Mouse (Mus musculus) embryonic facial prominence, embryonic 13.5 days (tissue): Measurements from ENCODE around the gene P2rx1. TPM values are rescaled to one million over a fixed set of nuclear protein-coding genes. Genes with fewer than 3 reads are reported as not detected.

Experiments used
- ATAC-seq: fragments of 200-750 bp; cut with Nextera tagmentation; 2 replicates; pipeline ENCODE4 v1.8.0; 2017; ENCODE audit warnings: low read depth; ENCODE audit not compliant: insufficient number of reproducible peaks, insufficient read depth, low FRiP score, low TSS enrichment
- H3K27ac ChIP-seq: fragments of 300-500 bp; sonication (generic); 2 replicates; pipeline ENCODE4 v1.5.1; 2015; ENCODE audit warnings: moderate library complexity, mild to moderate bottlenecking, inconsistent platforms
- H3K27me3 ChIP-seq: fragments of 300-500 bp; sonication (generic); 2 replicates; pipeline ENCODE4 v1.6.1; 2015; ENCODE audit warnings: mild to moderate bottlenecking, inconsistent platforms
- H3K36me3 ChIP-seq: fragments of 300-500 bp; sonication (generic); 2 replicates; pipeline ENCODE4 v1.6.1; 2015; ENCODE audit warnings: mild to moderate bottlenecking, inconsistent platforms
- H3K4me1 ChIP-seq: fragments of 300-500 bp; sonication (generic); 2 replicates; pipeline ENCODE4 v1.6.1; 2015; ENCODE audit warnings: inconsistent platforms
- H3K4me2 ChIP-seq: fragments of 300-500 bp; sonication (generic); 2 replicates; pipeline ENCODE4 v1.6.1; 2015; ENCODE audit warnings: moderate library complexity, mild to moderate bottlenecking, inconsistent platforms
- H3K4me3 ChIP-seq: fragments of 300-500 bp; sonication (generic); 2 replicates; pipeline ENCODE4 v1.5.1; 2015; ENCODE audit warnings: mild to moderate bottlenecking, inconsistent platforms
- H3K9ac ChIP-seq: fragments of 300-500 bp; sonication (generic); 2 replicates; pipeline ENCODE4 v1.6.1; 2015; ENCODE audit warnings: mild to moderate bottlenecking, inconsistent platforms
- H3K9me3 ChIP-seq: fragments of 300-500 bp; sonication (generic); 2 replicates; pipeline ENCODE4 v1.6.1; 2016; ENCODE audit warnings: inconsistent platforms
- WGBS: fragments of 180-500 bp; shearing (Covaris S2); methylation state at CpG from one replicate; pipeline ENCODE4 v1.1.7; 2015; ENCODE audit warnings: mixed read lengths; 5-methylcytosine and 5-hydroxymethylcytosine counted together
- polyA plus RNA-seq: library from polyadenylated mRNA; unstranded; fragments of >200 nt; fragmentation: Nextera tagmentation; extraction: Ambion mirVana; gene quantifications from 2 replicates; pipeline ENCODE4 v1.2.1, GENCODE M21; 2015

Gene P2rx1
- polyA plus RNA-seq, 1 experiment from 2014 or later, result 1.0 TPM

DNA sequence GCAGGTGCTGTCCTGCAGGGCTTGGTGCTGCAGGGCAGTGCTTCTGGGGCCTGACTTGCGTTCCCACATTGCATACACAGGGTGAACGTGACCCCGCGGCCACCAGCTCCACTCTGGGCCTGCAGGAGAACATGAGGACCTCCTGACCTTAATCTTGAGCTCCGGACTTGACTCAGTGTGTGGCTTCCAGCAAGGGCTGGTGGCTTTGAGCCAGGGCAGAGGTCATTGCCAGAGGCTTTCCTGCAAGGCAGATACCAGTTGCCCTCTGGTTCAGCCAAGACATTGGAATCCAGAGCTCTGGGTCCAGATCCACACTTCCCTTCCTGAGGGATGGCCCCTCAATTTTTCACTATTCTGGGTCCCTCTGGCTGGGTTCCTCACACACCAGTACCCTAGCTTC lies 15.1 kb downstream of the P2rx1 start:
- Histone ChIP-seq H3K9ac (no peak overlapping the region), H3K27me3 (peaks cover 20% of the 10 kb centered on the region), H3K4me3 (no peak overlapping the region), H3K4me2 (no peak overlapping the region), H3K36me3 (no peaks in the 10 kb centered on the region), H3K27ac (no peak overlapping the region), H3K9me3 (no peaks in the 10 kb centered on the region), H3K4me1 (peaks cover 5% of the 10 kb centered on the region)
- WGBS, result 77% methylated on average over 5 of the region's 5 CpGs
- no peak for ATAC-seq

DNA sequence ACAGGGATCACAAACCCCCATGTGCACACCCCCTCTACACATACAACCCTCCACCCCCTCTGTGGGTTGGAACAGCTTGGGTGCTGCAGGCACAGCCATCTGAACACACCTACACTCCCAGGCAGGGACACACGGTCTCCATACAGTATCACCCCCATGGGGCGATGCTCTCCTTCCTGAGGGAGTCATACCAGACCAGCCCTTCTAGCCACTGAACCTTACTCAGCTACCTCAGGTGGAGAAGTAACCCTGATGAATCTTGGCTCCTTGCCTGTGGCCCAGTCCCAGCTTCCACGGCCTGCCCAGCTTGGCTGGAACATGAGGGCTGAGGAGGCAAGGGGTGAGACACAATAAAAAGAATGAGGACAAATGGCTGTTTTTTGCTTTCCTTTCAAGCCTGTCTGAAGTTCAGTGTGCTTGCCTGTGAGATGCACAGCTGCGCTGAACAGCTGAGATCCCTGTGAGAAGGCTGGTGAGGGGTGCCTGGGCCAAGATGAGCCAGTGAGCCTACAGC lies 16.0 kb downstream of the P2rx1 start:
- Histone ChIP-seq H3K27ac (no peak overlapping the region), H3K4me1 (peaks cover 12% of the 10 kb centered on the region), H3K36me3 (no peaks in the 10 kb centered on the region), H3K9me3 (no peaks in the 10 kb centered on the region), H3K4me3 (no peak overlapping the region), H3K9ac (0 out of 2 replicates have a peak overlapping the region, but pooled peaks have one; percentile 11), H3K27me3 (peaks cover 20% of the 10 kb centered on the region), H3K4me2 (no peak overlapping the region)
- 85% methylated on average over 4 of the region's 4 CpGs for WGBS
- ATAC-seq, result no peak

- Histone ChIP-seq H3K27ac (no peak overlapping the region), H3K27me3 (peaks cover 20% of the 10 kb centered on the region), H3K9me3 (no peaks in the 10 kb centered on the region), H3K4me2 (no peak overlapping the region), H3K36me3 (no peaks in the 10 kb centered on the region), H3K9ac (no peak overlapping the region), H3K4me1 (peaks cover 14% of the 10 kb centered on the region), H3K4me3 (no peak overlapping the region)
- no peak for ATAC-seq
- WGBS, result 79% methylated on average over 5 of the region's 5 CpGs
Measured at GRCm38 (mm10) chr11:73015391-73016102, 16.6 kb downstream of the P2rx1 start.

GRCm38 (mm10) chr11:73016103-73016420 lies 17.2 kb downstream of the P2rx1 start:
- H3K36me3 ChIP-seq, result no peaks in the 10 kb centered on the region
- no peak overlapping the region for H3K27ac ChIP-seq
- H3K9ac ChIP-seq, result no peak overlapping the region
- 68% methylated on average over 6 of the region's 6 CpGs for WGBS
- no peak overlapping the region for H3K4me2 ChIP-seq
- no peak for ATAC-seq
- no peak overlapping the region for H3K4me3 ChIP-seq
- H3K9me3 ChIP-seq, result no peaks in the 10 kb centered on the region
- H3K27me3 ChIP-seq, result peaks cover 21% of the 10 kb centered on the region
- peaks cover 14% of the 10 kb centered on the region for H3K4me1 ChIP-seq

- peak within 1 kb of the TSS; percentile 73 for H3K9ac ChIP-seq
- ATAC-seq, result peak; percentile 95
- under 1% methylated on average over 57 of the region's 57 CpGs for WGBS
Measured at GRCm38 (mm10) chr11:73018471-73019146, 19.7 kb downstream of the P2rx1 start, which contains the start of gene Camkk1. Camkk1 (plus strand) TSS chr11:73019008.

DNA sequence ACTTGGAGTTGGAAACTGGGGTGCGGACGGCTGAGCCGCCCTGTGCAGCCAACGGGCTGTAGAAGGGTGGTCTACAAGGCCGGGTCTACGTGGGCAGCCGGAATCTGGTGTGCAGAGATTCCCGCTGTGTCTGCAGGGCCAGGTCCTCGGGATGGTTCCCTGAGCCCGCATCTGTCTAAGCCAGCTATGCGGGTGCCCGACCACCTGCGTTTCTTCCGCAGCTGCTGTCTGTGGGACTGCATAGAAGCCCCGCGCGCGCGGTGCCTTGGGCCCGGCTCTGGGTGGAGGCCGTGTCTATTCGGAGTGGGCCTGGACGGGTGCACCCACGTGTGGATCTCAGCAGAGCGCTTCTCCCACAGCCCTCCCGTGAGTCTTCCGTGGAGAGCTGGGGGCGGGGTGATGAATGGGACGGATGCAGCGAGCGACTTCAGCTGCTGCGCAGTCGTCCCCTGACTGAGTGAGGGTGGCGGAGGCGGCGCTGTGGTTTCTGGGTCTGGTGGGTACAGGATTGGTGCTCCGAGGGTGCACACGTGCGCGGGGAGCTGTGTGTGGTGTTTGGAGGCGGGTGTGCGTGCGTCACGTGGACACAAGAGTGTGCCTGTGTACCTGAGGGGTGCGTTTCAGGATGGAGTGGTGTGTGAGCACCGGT lies 20.4 kb downstream of the P2rx1 start:
- Histone ChIP-seq H3K36me3 (no peaks in the 10 kb centered on the region), H3K4me2 (peak overlapping the region; percentile 96), H3K4me1 (peaks cover 14% of the 10 kb centered on the region), H3K4me3 (peak overlapping the region; percentile 71), H3K9me3 (no peaks in the 10 kb centered on the region), H3K9ac (peak overlapping the region; percentile 73), H3K27ac (no peak overlapping the region), H3K27me3 (peaks cover 30% of the 10 kb centered on the region)
- peak; percentile 38 for ATAC-seq
- WGBS, result 1% methylated on average over 46 of the region's 46 CpGs

More at GRCm38 (mm10) chr11:73018471-73019146, 19.7 kb downstream of the P2rx1 start, which contains the start of gene Camkk1:
- no peaks in the 10 kb centered on the region for H3K36me3 ChIP-seq
- peaks cover 14% of the 10 kb centered on the region for H3K4me1 ChIP-seq
- no peak within 1 kb of the TSS for H3K27ac ChIP-seq
- peak within 1 kb of the TSS; percentile 96 for H3K4me2 ChIP-seq
- H3K4me3 ChIP-seq, result peak within 1 kb of the TSS; percentile 71
- H3K27me3 ChIP-seq, result peaks cover 30% of the 10 kb centered on the region
- H3K9me3 ChIP-seq, result no peaks in the 10 kb centered on the region

GRCm38 (mm10) chr11:73020953-73021800 lies 22.3 kb downstream of the P2rx1 start:
- ATAC-seq, result no peak
- WGBS, result 48% methylated on average over 7 of the region's 7 CpGs
- H3K27me3 ChIP-seq, result peaks cover 30% of the 10 kb centered on the region

GRCm38 (mm10) chr11:73023099-73023498 lies 24.2 kb downstream of the P2rx1 start:
- Histone ChIP-seq H3K9me3 (no peaks in the 10 kb centered on the region), H3K27ac (no peak overlapping the region), H3K27me3 (peaks cover 30% of the 10 kb centered on the region), H3K36me3 (0 out of 2 replicates have a peak, but pooled peaks cover 1% of the 10 kb centered on the region), H3K9ac (no peak overlapping the region), H3K4me3 (no peak overlapping the region), H3K4me2 (no peak overlapping the region), H3K4me1 (peaks cover 12% of the 10 kb centered on the region)
- no peak for ATAC-seq
- 42% methylated on average over 9 of the region's 9 CpGs for WGBS

More at GRCm38 (mm10) chr11:73020953-73021800, 22.3 kb downstream of the P2rx1 start:
- no peaks in the 10 kb centered on the region for H3K36me3 ChIP-seq
- no peak overlapping the region for H3K4me2 ChIP-seq
- peaks cover 14% of the 10 kb centered on the region for H3K4me1 ChIP-seq
- no peak overlapping the region for H3K4me3 ChIP-seq
- no peaks in the 10 kb centered on the region for H3K9me3 ChIP-seq
- H3K27ac ChIP-seq, result no peak overlapping the region
- H3K9ac ChIP-seq, result no peak overlapping the region

- H3K9ac ChIP-seq, result no peak overlapping the region
- H3K27ac ChIP-seq, result no peak overlapping the region
- no peak overlapping the region for H3K4me2 ChIP-seq
- peaks cover 30% of the 10 kb centered on the region for H3K27me3 ChIP-seq
- H3K9me3 ChIP-seq, result no peaks in the 10 kb centered on the region
- ATAC-seq, result no peak
- WGBS, result 69% methylated on average over 4 of the region's 4 CpGs
- H3K4me3 ChIP-seq, result no peak overlapping the region
- H3K36me3 ChIP-seq, result 0 out of 2 replicates have a peak, but pooled peaks cover 2% of the 10 kb centered on the region
- H3K4me1 ChIP-seq, result peaks cover 9% of the 10 kb centered on the region
Measured at GRCm38 (mm10) chr11:73023827-73024226, 24.9 kb downstream of the P2rx1 start.

DNA sequence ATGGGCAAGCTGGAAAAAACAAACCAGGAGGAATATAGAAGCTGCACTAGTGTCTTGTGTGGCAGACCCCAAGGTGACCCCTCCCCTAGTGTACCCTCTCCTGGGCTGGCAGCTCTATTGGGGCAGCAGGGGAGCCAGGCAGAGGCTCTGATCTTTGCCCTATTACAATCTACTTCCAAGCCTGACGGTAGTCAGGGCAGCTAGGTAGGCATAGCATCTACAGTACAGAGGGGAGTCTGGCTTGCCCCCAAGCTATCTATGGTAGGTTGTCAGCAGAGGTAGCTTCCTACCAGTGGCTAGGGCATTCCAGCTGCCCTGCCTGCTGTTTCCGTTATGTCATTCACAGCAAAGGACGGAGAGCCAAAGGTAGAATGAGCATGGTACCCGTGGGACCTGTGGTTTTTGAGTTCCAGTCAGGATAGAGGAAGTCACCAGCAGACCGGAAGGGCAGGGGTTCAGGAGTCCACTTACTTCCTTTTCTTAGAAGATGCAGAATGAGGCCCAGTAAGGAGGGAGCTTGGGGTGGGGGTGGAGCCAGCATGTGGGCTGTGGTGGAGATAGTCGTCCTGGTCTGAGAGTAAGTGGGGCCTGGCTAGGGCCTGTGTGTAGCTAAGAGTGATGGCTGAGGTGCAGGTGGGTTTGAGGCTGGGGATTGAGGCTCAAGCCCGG lies 25.5 kb downstream of the P2rx1 start:
- peaks cover 26% of the 10 kb centered on the region for H3K27me3 ChIP-seq
- no peak for ATAC-seq
- WGBS, result 44% methylated on average over 7 of the region's 7 CpGs
- peaks cover 7% of the 10 kb centered on the region for H3K4me1 ChIP-seq
- no peak overlapping the region for H3K27ac ChIP-seq
- no peak overlapping the region for H3K4me2 ChIP-seq
- H3K4me3 ChIP-seq, result no peak overlapping the region
- H3K36me3 ChIP-seq, result 0 out of 2 replicates have a peak, but pooled peaks cover 2% of the 10 kb centered on the region
- no peak overlapping the region for H3K9ac ChIP-seq
- H3K9me3 ChIP-seq, result no peaks in the 10 kb centered on the region
